Mouse (Mus musculus) testis, adult 2 months (tissue): ENCODE measurements around the gene Itpk1. TPM values are rescaled to one million over a fixed set of nuclear protein-coding genes. Genes with fewer than 3 reads are reported as not detected.

ENCODE experiments used
- H3K27ac ChIP-seq: fragments of 200-500 bp; 2 replicates; pipeline ENCODE4 v1.5.1; 2012; ENCODE audit warnings: low read depth, low read length; ENCODE audit not compliant: control insufficient read depth, insufficient read depth
- H3K27me3 ChIP-seq: fragments of 200-500 bp; 2 replicates; pipeline ENCODE4 v1.6.1; 2012; ENCODE audit warnings: mild to moderate bottlenecking, low read length, moderate library complexity; ENCODE audit not compliant: control insufficient read depth, insufficient read depth
- H3K36me3 ChIP-seq: fragments of 200-500 bp; 2 replicates; pipeline ENCODE4 v1.6.1; 2012; ENCODE audit warnings: mild to moderate bottlenecking, low read length; ENCODE audit not compliant: control insufficient read depth, insufficient read depth
- H3K4me1 ChIP-seq: fragments of 200-500 bp; 2 replicates; pipeline ENCODE4 v1.6.1; 2012; ENCODE audit warnings: low read length; ENCODE audit not compliant: control insufficient read depth, insufficient read depth
- H3K4me3 ChIP-seq: fragments of 200-500 bp; 2 replicates; pipeline ENCODE4 v1.5.1; 2012; ENCODE audit warnings: low read depth, mild to moderate bottlenecking, low read length, moderate library complexity, mixed read lengths; ENCODE audit not compliant: control insufficient read depth
- CTCF ChIP-seq: fragments of 200-500 bp; IDR thresholded peaks from 2 replicates; pipeline ENCODE4 v1.5.1; 2012; ENCODE audit warnings: low read depth, mild to moderate bottlenecking, inconsistent platforms, low read length, moderate library complexity; ENCODE audit not compliant: control insufficient read depth, insufficient read depth, insufficient replicate concordance
- POLR2A ChIP-seq: fragments of 200-500 bp; IDR thresholded peaks from 2 replicates; pipeline ENCODE4 v1.6.1; 2012; ENCODE audit warnings: low read depth, mild to moderate bottlenecking, inconsistent platforms, low read length, moderate library complexity; ENCODE audit not compliant: control insufficient read depth
- polyA plus RNA-seq: library from polyadenylated mRNA; depleted of rRNA; stranded (reverse); fragments of >200 nt; gene quantifications from 2 replicates; pipeline ENCODE4 v1.2.3, GENCODE M21; 2012; rRNA removed

Gene Itpk1
- polyA plus RNA-seq, 1 experiment, result 32.3 TPM

DNA sequence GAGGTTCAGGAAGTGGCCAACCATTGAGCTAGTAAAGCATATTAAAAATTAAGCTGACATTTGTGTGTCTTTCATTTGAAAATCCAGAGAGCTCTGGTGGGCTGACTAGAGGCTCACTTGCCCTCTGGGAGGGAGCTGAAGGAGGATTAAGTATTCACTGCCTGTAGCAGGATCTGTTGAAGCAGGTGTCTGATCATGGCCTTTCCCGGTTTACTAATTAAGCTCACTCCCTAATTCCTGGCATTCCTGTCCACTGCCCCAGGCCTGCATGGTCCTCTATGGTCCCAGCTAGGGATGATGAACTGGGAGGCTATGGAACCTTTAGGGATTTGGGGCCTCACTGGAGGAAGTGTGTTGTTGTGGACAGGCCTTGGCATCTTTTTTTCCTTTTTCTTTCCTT is 168.9 kb downstream of the Itpk1 start:
- Histone ChIP-seq H3K27ac (no peak overlapping the region), H3K4me3 (no peak overlapping the region), H3K27me3 (no peaks in the 10 kb centered on the region), H3K4me1 (no peaks in the 10 kb centered on the region; the same call in 1 of the 2 replicates), H3K36me3 (no peaks in the 10 kb centered on the region)
- TF ChIP-seq CTCF (no peak), POLR2A (no peak)

DNA sequence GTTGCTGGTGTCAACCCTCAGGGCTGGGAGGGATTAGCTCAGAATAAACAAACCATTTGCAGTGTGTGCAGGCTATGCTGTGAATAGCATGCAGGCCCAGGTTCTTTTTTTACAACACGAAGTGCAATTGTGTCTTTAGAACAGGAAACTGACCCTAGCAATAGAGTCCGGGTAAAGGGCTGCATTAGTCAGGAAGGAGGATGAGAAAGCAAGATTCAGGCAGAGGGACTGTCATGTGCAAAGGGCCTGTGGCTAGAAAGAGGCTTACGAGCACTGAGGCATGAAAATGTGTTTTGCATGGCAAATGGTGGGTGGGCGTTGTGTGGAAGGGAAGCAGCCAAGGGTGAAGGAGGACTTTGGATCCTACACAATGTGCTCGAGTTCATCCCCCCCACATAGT is 176.7 kb downstream of the Itpk1 start:
- no peak overlapping the region for H3K27ac ChIP-seq
- H3K36me3 ChIP-seq, result no peaks in the 10 kb centered on the region
- H3K4me3 ChIP-seq, result no peak overlapping the region
- no peaks in the 10 kb centered on the region for H3K27me3 ChIP-seq
- H3K4me1 ChIP-seq, result no peaks in the 10 kb centered on the region; the same call in 1 of the 2 replicates
- no peak for TF ChIP-seq POLR2A
- TF ChIP-seq CTCF, result no peak

DNA sequence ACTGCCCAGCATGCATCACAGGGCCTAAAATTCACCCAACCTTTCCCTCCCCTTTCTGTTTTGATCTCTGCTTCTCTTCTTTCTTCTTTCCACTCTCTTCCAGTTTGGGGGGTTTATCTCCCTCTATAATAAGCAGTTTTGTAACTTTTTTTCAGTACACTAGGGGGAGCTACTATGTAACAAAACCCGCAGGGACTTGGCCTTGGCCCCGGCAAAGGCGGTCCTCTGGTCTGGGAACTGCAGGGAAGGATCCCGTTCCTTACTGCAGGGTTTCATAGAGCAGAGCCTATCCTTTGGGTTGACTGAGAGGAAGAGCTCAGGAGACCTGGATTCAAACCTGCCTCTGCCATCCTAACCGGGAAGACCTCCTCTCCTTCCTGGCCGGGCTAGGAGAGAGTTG is 180.0 kb downstream of the Itpk1 start:
- Histone ChIP-seq H3K4me1 (no peaks in the 10 kb centered on the region), H3K27me3 (no peaks in the 10 kb centered on the region)

DNA sequence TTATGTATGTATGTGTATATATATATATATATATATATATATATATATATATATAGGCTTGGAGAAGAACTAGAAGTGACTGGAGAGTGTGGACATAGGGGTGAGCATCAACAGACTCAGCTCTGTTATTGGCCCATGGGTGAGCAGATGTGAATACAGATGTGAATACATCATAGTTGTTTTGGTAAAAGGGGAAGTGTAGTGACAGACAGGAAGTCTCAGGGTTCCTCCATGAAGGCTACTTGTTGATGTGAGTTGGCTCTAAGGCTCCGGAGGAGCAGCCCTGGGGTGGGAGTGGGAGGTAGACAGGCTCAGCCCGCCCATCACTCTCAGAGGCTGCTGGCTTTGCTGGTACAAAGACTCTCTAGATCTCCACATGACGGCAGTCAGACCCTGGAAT is 180.5 kb downstream of the Itpk1 start:
- no peak overlapping the region for H3K4me3 ChIP-seq
- H3K27ac ChIP-seq, result no peak overlapping the region
- TF ChIP-seq CTCF, result no peak
- TF ChIP-seq POLR2A, result no peak
- H3K4me1 ChIP-seq, result no peaks in the 10 kb centered on the region
- H3K27me3 ChIP-seq, result no peaks in the 10 kb centered on the region
- no peaks in the 10 kb centered on the region for H3K36me3 ChIP-seq

More for the DNA sequence above, 180.0 kb downstream of the Itpk1 start:
- Histone ChIP-seq H3K4me3 (no peak overlapping the region), H3K36me3 (no peaks in the 10 kb centered on the region), H3K27ac (no peak overlapping the region)
- TF ChIP-seq CTCF (no peak), POLR2A (no peak)

DNA sequence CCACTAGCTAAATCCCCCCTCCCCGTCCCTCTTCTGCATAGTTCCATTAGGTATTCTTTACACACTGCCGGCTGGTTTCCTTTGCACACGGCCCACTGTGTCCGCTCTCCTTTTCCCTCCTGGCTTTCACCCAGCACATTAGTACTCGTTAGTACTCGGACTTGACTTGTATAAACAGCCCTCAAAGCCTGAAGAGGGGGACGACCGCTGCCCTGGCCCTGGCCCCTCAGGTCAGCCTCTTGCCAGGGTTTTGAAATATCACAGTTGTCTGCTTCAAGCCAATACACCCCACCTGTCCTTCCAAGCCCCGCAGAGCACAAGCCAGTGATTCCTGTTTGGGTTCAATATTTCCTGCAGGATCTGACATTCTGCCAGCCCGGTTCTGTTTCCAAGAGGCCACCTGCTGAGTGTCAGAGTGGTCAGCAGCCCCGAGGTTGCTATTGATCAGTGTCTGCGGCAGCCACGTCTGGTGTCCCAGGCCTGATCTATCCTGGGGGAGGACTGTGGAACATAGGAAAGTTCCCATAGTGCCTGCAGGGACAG is 182.9 kb downstream of the Itpk1 start:
- H3K4me1 ChIP-seq, result no peaks in the 10 kb centered on the region
- H3K27me3 ChIP-seq, result no peaks in the 10 kb centered on the region
- no peaks in the 10 kb centered on the region for H3K36me3 ChIP-seq
- no peak for TF ChIP-seq POLR2A
- TF ChIP-seq CTCF, result no peak
- no peak overlapping the region for H3K27ac ChIP-seq
- H3K4me3 ChIP-seq, result no peak overlapping the region

DNA sequence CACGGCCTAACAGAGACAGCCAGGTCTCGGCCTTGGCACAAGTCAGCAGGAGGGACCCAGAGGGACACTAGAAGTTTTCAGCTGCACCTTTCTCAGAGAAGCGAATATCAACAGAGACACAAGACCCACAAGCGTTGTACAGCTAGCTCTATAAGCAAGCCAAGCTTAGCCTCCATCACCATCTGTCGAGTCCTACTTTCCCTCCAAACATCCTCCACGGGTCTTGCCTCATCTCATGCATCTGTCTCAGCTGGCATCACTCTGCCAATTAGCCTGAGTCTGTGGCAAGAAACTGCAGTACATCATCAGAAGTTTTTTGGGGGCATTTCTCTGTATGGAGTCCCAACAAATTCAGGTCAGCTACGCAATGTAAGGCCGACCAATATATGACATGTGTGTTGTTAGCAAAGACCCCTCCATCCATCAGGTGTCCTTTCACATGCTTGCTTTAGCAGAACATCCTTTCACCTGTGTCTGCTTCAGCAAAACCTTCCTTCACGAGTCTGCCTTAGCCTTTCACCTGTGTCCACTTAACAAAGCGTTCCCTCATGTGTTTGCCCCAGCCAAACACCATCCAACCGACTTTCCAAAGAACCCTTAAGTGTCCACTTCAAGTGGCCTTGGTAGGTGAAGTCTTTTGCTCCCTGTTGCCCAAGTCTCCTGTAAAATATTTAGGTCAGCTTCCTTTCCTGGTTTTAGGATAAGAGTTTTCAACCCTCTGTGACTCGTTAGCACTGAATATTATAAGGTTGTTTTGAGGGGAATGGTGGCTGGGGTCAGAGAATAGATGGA is 184.6 kb downstream of the Itpk1 start:
- H3K4me3 ChIP-seq, result no peak overlapping the region
- H3K4me1 ChIP-seq, result no peaks in the 10 kb centered on the region
- no peak for TF ChIP-seq CTCF
- TF ChIP-seq POLR2A, result no peak
- H3K27me3 ChIP-seq, result no peaks in the 10 kb centered on the region
- H3K27ac ChIP-seq, result no peak overlapping the region
- no peaks in the 10 kb centered on the region for H3K36me3 ChIP-seq

Other genes starting within 250 kb of the Itpk1 start
- gene Golga5, start 235.8 kb downstream of the Itpk1 start, polyA plus RNA-seq, result 32.4 and 32.5 TPM in 2 replicates
- gene Chga, start 150.0 kb downstream of the Itpk1 start, polyA plus RNA-seq, result 8.5 and 14.1 TPM in 2 replicates
- 7.9 and 8.8 TPM in 2 replicates for gene Moap1, start 38.7 kb upstream of the Itpk1 start, polyA plus RNA-seq
- 0.90 and 1.1 TPM in 2 replicates for gene Tmem251, start 38.8 kb upstream of the Itpk1 start, polyA plus RNA-seq
- gene Gm28051, start 52.8 kb upstream of the Itpk1 start, polyA plus RNA-seq, result 3.6 and 4.5 TPM in 2 replicates
- 11.0 and 11.2 TPM in 2 replicates for gene Gon7, start 52.9 kb upstream of the Itpk1 start, polyA plus RNA-seq
- gene Ubr7, start 53.0 kb upstream of the Itpk1 start, polyA plus RNA-seq, result 44.5 and 47.2 TPM in 2 replicates
- 28.7 and 31.3 TPM in 2 replicates for gene Gm20604, start 53.7 kb upstream of the Itpk1 start, polyA plus RNA-seq
- 21.5 and 21.9 TPM in 2 replicates for gene Btbd7, start 173.5 kb upstream of the Itpk1 start, polyA plus RNA-seq
- gene Cox8c, start 194.4 kb upstream of the Itpk1 start, polyA plus RNA-seq, result 455 and 485 TPM in 2 replicates
- 1.2 and 2.0 TPM in 2 replicates for gene Unc79, start 243.9 kb upstream of the Itpk1 start, polyA plus RNA-seq